Mouse (Mus musculus): ENCODE results near the gene Lrpprc.

DNA sequence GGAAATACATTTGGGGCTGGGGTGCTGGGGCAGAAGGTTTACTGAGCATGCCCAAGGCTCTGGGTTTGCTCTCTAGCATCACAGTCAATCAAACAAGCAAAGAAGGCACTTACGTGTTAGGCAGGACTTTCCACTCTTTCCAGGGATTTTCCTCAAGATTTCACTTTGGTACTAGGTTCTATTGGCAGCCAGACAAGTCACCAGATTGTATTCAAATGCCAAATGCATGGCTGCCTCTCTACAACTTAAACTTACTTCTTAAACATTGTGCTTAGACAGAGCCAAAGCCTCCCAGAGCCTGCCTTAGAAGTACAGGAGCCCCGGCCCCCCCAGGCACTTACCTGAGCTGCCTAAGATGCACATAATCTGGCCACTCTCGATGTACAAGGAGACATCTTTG lies 108.9 kb downstream of the Lrpprc start:
- no peak for TF ChIP-seq POLR2A (IDR thresholded peaks at IDR 0.05; ENCODE audit: insufficient read depth, low read depth, low read length)
- no peak for TF ChIP-seq EP300 (IDR thresholded peaks at IDR 0.05; ENCODE audit: insufficient read depth, low read depth, low read length)
- no peak for TF ChIP-seq CTCF (IDR thresholded peaks at IDR 0.05)

Data from heart, adult 2 months (tissue).